ENCODE assay signal across 22 mouse cellular contexts in the genomic region with DNA sequence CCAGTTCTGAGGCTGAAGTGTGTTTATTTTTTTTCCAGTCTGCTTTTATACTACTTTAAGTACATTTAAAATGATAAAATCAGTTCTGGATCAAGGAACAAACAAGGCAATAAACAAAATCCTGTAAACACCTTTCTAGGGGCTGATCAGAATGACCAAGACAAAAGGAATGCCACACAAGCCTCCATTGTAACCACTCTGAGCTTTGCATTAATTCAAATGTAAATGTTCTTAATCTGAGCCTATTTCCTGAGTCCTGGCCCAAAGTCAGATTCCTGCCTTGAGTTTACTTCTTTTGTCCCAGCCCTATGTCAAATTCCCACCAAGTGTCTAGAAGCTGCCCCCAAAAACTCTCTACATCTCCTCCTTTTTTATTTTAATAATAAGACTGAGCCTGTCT.
DNase-seq lines count a peak whose midpoint lies in the region; TF ChIP-seq lines count a peak whose summit lies in the region.
"Had no signal": no experiment of that assay in that cellular context is flagged by ENCODE, and none has a peak within 500 bp of the region (broad histone marks: within the 10 kb centered on the region; RNA-seq: fewer than 3 reads in every experiment).

No protein-coding gene starts in this region.

- H3K4me1 ChIP-seq in ES-E14 (ENCODE audit: control insufficient read depth in 2 of 2, insufficient read depth in 2 of 2, low read length in 2 of 2, poor library complexity in 1 of 2) = no peaks in the 10 kb centered on the region

- no peak overlapping the region for H3K4me3 ChIP-seq in ES-E14 (ENCODE audit: insufficient read depth in 1 of 2, low read depth in 1 of 2, low read length in 2 of 2, poor library complexity in 1 of 2, severe bottlenecking in 1 of 2)

- no peaks in the 10 kb centered on the region for H3K36me3 ChIP-seq in ES-E14 (ENCODE audit: control insufficient read depth, insufficient read depth, low read length, poor library complexity, severe bottlenecking)
- H3K36me3 ChIP-seq: G1E had no signal

- peaks cover 10% of the 10 kb centered on the region; the same call in 1 of the 2 replicates for H3K9me3 ChIP-seq in ES-E14 (ENCODE audit: control insufficient read depth, insufficient read depth, low read depth, low read length)

- H3K9ac ChIP-seq in ES-E14 (ENCODE audit: insufficient read depth, low read depth, low read length, poor library complexity, severe bottlenecking) = no peak overlapping the region

- DNase-seq in ES-CJ7 (ENCODE audit: low read depth, low spot score) (peak; percentile 88), ES-E14 (ENCODE audit: low read depth, low spot score) (no peak), R1 (ENCODE audit: low read depth, low spot score) (peak; percentile 92), ZHBTc4 (ENCODE audit: low read depth, low spot score) (peak; percentile 85)
- no peak for DNase-seq in cerebellum, postnatal 14 days
- DNase-seq in layer of hippocampus, postnatal 25 days (ENCODE audit: extremely low spot score in 1 of 2, low spot score in 1 of 2) = no peak
- no peak for DNase-seq in embryo, embryonic 10 days (ENCODE audit: low spot score)
- DNase-seq in cerebellum, postnatal 25 days = no peak
- DNase-seq: adrenal gland, adult 2 months; adrenal gland, adult 8-10 months; adrenal gland, postnatal 10 days; adrenal gland, postnatal 14 days; adrenal gland, postnatal 25 days; adrenal gland, postnatal 36 days; B cell, adult 2 months; cerebellum, adult 11 months; cerebellum, adult 11-12 months; cerebellum, adult 18-20 months; cerebellum, adult 2 months; cerebellum, adult 8-10 months; cerebellum, adult 9-10 months had no signal

- in situ Hi-C loops in ES-E14 (cut with MboI; ENCODE audit: low sequenced_read_pairs in 2 of 2, unreplicated experiment in 2 of 2) = no loop called here

- peak overlapping the region; percentile 56; the same call in 1 of the 2 replicates for H3K27ac ChIP-seq in ES-E14 (ENCODE audit: insufficient read depth, low read depth, low read length, poor library complexity, severe bottlenecking)

TF ChIP-seq in ES-E14, 5 proteins besides CTCF, POLR2A, EP300 and RAD21:
- TF ChIP-seq ZC3H11A (IDR thresholded peaks at IDR 0.05; ENCODE audit: borderline replicate concordance, low read depth, low read length) (no peak), CHD2 (IDR thresholded peaks at IDR 0.05; ENCODE audit: low read depth, low read length) (no peak)

Comparison
In these comparisons a context has a peak if more than half of its experiments do, and no peak if none do; other contexts are left out.
1. DNase-seq: peak in ES-CJ7 (single experiment), R1 (single experiment) and ZHBTc4 (single experiment); none in ES-E14 (single experiment), cerebellum, postnatal 14 days (0 of 2), layer of hippocampus, postnatal 25 days (0 of 2), embryo, embryonic 10 days (single experiment) and cerebellum, postnatal 25 days (0 of 2).